Mouse (Mus musculus) heart, postnatal 10 days (tissue): Measurements from ENCODE around the gene Slc9a4. TPM values are rescaled to one million over a fixed set of nuclear protein-coding genes. Genes with fewer than 3 reads are reported as not detected.
"Not testable (repeated sequence)": the region's sequence is repeated elsewhere in the genome, so short reads cannot be mapped to it uniquely, and the experiment has no call there.

Experiments used
- DNase-seq, 2 experiments: peaks; one replicate each; pipeline ENCODE4 v3.0.0; 2021
- intact Hi-C: fragments of 180-260 bp; cut with DNase I; formaldehyde crosslinking; loops from one replicate; pipeline ENCODE4 v1.15.1; 2025
- total RNA-seq, 2 experiments: library from RNA; stranded (reverse); gene quantifications; 2 replicates each; pipeline ENCODE4 v1.2.3; 2021

The Slc9a4 gene
- total RNA-seq, 2 experiments from 2014 or later, result not detected

DNA sequence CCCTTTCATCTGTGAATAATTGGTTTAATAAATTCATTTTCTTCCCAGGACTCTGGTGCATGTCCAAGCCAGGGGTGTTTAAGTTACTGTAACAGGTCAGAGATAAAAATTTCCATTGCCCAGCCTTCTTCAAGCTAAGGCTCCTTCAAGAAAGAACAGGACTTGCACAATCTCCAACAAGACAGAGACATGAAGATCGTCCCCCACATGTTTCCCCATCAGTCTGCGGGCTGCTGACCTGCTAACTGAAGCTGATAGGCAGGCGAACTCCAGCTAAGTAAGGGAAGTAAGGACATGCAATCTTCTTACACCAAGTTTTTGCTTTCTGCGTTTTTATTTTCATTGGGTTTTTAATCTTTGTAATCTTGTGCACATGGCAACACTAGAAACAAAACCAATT lies 54.7 kb downstream of the Slc9a4 start:
- intact Hi-C loops, result no loop called here
- DNase-seq, result no peak

DNA sequence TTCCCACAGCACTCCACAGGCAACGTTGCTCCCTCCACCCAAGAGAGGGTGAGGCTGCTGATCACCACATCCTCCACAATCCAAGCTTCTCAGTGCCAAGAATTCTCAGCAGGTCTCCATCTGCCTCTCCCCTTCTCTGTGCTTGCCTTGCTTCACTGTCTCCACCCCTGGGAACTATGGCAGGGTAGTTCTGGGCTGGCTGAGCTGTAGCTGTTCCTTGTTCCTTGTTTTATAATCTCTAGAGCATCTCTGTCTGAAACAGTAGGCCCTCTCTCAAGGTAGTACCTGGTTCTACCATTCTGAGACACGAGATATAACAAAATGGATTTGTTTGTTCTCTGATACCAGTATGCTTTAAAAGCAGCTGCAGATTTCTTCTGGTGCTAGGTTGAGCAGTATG lies 68.4 kb downstream of the Slc9a4 start:
- intact Hi-C loops, result no loop called here
- DNase-seq, result no peak

DNA sequence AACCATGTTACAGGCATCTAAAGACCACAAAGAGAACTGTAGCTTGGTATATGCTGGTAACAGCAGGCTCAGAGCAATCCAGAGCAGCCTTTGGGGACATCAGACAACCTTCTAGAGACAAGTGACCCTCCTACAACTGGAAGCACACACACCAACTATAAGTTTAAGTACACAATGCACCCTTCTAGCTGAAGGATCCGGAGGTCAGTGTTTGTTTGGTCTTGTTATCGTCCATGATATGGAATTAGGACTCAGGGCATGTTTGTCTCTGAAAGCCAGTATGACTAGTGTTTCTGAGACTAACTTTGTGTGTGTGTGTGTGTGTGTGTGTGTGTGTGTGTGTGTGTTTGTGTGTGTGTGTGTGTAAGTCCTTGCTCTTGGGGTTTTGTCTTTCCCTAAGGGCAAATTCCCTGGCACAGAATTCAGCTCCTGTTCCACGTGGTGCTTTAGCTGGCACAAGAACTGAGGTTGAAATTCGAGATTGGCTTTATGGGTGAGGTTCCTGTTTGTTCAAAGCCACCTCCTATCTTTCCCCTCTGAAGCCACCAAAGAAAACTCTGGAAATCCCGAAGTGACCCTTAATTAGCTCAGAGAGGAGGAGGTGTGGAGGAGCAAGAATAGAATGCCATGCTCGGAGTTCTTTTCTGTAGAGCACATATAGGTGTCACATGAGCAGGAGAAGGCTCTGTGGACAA lies 71.1 kb downstream of the Slc9a4 start:
- intact Hi-C loops, result loop anchor here (10.0 kb wide), 1 partner anchor 536 kb away; no protein-coding TSS in a partner anchor
- DNase-seq, result peak; percentile 42 to 61

DNA sequence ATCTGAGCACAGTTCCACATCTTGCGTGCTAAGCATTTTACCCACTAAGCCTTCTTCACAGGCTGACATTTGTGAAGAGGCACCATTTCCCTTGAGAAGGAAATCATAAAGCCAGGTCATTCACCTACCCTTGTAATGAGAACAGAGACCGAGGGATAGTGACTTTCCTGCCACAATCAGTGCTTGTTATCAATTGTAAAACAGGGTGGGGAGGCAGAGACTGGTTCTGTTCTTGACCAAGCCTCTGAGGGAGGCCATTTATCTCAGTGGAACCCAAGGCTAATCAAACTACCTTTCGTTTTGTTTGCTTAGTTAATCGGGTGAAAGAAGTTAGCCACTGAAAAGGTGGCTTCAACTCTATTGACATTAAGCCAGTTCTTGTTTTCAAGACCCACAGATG lies 77.2 kb downstream of the Slc9a4 start:
- no peak for DNase-seq
- intact Hi-C loops, result loop anchor here (5.0 to 10.0 kb wide), 4 partner anchors 40 to 542 kb away; partner anchors contain the start of gene Slc9a4

DNA sequence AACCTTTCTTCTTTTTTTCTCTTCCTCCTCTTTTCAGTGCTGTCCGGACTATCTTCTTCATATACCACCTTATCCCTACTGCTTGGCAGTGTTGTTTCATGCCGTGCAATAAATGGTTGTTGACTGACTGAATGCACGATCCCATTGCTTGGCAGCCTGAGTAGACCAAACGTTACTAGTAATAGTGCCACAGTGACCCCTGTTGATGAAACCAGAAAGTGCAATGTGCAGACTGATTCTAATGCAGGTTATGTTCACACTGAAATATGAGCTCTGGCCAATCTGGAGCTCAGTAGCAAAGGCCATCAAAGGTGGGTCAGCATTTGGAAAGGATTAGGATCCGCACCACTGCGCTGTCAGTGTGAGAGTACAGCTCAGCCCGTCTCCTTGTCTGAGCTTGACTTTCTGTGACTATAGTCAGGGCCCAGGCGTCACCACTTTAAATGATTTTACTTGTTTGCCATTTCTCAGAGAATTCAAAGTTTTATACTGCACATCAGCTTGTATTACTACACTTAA lies 78.2 kb downstream of the Slc9a4 start:
- peak; percentile 74 to 84 for DNase-seq
- intact Hi-C loops, result loop anchor here (5.0 to 10.0 kb wide), 4 partner anchors 41 to 543 kb away; partner anchors contain the start of gene Slc9a4

DNA sequence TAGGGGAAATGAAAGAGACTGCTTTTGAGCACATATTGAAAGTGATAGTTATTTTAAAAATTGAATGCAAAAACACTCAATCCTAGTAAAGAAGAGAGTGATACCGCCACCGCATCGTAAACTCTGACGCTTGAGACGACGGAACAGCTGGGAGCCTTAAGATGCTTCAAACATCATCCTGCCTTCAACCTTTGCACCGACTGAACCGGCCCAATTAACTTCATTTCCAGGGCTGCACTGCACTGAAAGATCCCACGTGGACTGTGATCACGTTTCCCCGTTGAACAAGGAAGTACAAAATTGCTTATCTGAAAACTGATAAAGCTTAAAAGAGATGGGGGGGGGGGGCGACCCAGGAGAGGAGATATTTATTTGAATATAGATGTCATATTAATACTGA lies 79.1 kb downstream of the Slc9a4 start:
- DNase-seq, result no peak
- intact Hi-C loops, result loop anchor here (5.0 to 10.0 kb wide), 4 partner anchors 42 to 544 kb away; partner anchors contain the start of gene Slc9a4

DNA sequence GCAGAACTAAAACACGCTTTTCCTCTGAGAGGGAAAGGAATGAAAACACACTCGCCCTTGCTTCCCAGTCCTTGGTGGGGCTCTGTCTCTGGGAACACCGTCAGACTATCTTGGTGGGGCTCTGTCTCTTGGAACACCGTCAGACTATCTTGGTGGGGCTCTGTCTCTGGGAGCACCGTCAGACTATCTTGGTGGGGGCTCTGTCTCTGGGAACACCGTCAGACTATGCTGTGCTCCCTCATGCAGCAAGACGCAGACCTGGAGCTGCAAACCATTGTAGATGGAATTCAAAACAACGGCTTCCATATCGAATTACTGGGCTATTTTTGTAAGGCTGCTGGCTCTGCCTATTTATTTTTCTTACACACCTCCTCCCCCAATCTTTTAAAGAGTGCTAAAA lies 79.6 kb downstream of the Slc9a4 start:
- intact Hi-C loops, result loop anchor here (5.0 to 10.0 kb wide), 4 partner anchors 42 to 545 kb away; partner anchors contain the start of gene Slc9a4
- DNase-seq, result peak in 1 of 2 experiments; percentile 10

DNA sequence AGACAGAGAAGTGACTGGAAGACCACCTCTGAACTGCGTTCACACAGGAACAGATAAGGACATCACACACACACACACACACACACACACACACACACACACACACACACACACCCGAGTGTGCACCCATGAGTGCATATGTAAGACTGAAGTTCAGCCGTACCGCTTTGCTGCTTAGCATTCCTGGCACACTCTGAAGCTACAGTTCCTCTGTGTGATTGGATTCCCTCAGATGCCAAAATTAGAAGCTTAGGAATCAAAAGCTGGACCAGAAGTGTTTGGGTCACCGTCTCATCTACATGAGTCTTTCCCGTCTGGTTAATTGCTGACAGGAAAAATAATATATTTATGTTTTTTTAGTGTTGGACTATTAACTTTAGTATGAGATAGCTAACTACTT lies 81.0 kb downstream of the Slc9a4 start:
- intact Hi-C loops, result no loop called here
- peak in 1 of 2 experiments; percentile 10 for DNase-seq

DNA sequence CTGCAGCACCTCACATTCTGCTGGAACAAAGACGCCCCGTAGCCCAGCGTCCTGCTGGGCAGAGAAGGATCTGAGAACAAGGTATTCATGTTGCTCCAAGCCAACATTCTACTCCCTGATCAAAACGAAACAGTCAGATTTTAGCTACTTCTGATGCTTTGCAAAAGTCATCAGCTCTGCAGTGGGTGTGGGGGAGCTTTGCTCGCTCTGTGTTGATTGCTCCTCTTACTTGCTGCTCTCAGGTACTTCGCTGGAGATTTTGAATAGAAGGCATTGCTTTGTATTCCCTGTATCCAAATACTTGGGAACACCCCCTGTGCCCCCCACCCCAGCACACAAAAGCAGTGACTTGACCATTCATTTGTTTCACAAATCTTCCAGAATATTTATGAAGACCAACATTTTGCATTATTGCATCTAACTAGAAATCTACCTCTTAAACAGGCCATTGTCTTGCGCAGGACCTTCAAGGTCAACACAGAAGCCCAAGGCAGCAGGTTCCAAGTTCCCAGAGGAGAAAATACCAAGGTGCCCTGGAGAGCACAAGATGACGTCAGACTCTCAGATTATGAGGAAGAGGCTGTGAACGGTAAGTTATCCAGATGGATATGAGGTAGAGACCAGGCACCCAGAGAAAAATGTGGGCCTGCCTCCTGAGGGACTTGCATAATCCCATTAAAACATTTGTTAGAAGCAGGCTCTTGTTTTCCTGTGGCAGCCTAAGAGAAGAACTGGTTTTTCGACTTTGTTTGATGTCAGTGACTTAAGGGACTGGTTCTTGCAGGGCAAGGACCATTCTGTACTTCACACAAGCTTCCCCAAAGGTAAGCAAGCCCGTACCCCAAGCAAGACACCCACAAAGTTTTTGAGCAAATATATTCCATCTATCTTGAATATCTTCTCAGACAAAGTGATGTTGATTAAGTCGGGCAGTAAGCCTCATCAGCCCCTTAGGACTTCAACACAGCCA lies 85.8 kb downstream of the Slc9a4 start:
- no peak for DNase-seq
- intact Hi-C loops, result no loop called here

DNA sequence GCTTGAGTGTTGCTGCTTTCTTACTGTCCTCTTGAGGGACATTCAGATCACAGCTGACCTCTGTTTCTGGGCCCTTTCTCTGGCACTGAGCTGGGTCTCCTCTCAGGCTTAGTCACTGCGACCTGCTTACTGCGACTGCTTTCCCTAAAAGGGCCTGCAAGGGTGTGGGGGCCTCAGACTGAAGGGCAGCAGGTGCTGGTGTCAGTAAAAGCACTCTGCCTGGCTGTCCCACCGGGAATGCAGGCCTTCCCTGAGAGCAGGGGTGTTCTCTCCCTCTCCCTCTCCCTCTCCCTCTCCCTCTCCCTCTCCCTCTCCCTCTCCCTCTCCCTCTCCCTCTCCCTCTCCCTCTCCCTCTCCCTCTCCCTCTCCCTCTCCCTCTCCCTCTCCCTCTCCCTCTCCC lies 87.6 kb downstream of the Slc9a4 start:
- intact Hi-C loops, result not testable (repeated sequence)
- DNase-seq, result peak in 1 of 2 experiments; percentile 12

DNA sequence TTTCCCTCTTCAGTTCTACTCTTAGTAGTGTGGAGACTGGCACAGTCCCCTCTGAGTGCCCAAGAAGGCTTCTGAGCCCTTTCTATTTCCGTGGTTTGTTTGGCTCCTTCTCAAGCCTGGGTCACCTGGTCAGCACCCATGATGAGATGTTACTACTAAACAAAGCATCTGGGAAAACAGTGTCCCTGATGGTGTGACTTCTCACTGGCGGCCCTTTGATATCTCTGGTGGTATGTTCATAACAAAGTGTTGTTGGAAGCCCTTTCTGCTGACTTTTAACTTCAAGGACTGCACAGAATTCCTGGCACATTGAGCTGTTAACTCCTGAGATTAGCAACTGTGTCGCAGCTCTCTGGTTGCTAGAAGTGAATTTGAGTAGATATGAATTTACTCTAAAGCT lies 90.1 kb downstream of the Slc9a4 start:
- intact Hi-C loops, result no loop called here
- peak; percentile 69 to 73 for DNase-seq

DNA sequence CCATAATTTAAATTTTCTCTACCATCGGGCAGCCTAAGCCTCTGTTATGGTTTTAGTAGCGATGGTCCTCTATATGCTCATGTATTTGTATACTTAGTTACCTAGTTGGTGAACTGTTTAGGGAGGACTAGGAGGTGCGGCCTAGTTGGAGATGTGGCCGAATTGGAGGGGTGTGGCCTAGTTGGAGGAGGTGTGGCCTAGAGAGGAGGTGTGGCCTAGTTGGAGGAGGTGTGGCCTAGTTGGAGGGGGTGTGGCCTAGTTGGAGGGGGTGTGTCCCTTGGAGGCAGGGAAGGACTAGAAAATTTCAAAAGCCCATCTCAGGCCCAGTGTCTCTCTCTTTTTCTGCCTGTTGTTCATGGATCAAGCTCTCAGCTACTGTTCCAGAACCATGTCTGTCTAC lies 91.6 kb downstream of the Slc9a4 start:
- DNase-seq, result no peak
- intact Hi-C loops, result no loop called here

DNA sequence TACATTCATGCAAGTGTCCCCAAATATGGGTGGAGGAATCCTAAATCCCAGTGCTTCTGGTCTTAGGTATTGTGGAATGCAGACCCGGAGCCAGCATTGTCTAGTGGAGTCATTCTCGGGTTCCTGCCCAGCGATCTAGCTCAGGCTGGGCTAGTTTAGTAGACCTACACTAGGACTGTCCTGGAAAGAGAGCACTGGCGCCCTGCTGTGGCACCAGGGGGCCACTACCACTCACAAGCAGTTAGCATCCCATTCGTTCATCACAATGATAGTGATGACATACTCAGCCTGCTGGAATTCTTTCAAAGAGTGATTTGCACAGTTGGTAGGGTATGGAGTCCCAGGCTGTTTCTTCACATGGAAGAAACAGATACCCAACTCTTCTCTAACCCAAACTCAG lies 97.4 kb downstream of the Slc9a4 start:
- intact Hi-C loops, result loop anchor here (5.0 kb wide), 1 partner anchor 90 kb away; no protein-coding TSS in a partner anchor
- peak; percentile 30 to 36 for DNase-seq

Other genes with a start within 250 kb of the Slc9a4 start
- 1 to 10 TPM in 1 of 2 experiments, under 1 TPM in 1; 0.60 to 1.4 TPM for gene Il1rl1, start 150.5 kb upstream of the Slc9a4 start, total RNA-seq
- gene Il18r1, start 114.5 kb upstream of the Slc9a4 start, total RNA-seq, result 1 to 10 TPM; 1.7 to 1.9 TPM
- gene Il18rap, start 64.7 kb upstream of the Slc9a4 start, total RNA-seq, result under 1 TPM; 0.10 to 0.17 TPM
- under 1 TPM; 0.50 to 0.84 TPM for gene Slc9a2, start 100.5 kb downstream of the Slc9a4 start, total RNA-seq
- gene Mfsd9, start 210.6 kb downstream of the Slc9a4 start, total RNA-seq, result 1 to 10 TPM; 1.0 to 1.4 TPM
- gene Tmem182, start 225.5 kb downstream of the Slc9a4 start, total RNA-seq, result 100 to 1,000 TPM; 124 to 131 TPM